14 mouse cellular contexts compared by ENCODE assay signal in genomic region chr11:57773936-57774335, GRCm38 (mm10). TPM values are rescaled to one million over a fixed set of nuclear protein-coding genes. Genes with fewer than 3 reads are reported as not detected.
DNase-seq lines count a peak whose midpoint lies in the region; ATAC-seq and TF ChIP-seq lines count a peak whose summit lies in the region.
"Had no signal": no experiment of that assay in that cellular context is flagged by ENCODE, and none has a peak within 500 bp of the region (broad histone marks: within the 10 kb centered on the region; RNA-seq: fewer than 3 reads in every experiment).

No protein-coding gene starts in this region.

- no peak overlapping the region for H3K9ac ChIP-seq in embryonic facial prominence, embryonic 14.5 days (ENCODE audit: low read depth, low read length)
- no peak overlapping the region for H3K9ac ChIP-seq in hindbrain, embryonic 15.5 days
- 0 out of 2 replicates have a peak overlapping the region, but pooled peaks have one; percentile 1 for H3K9ac ChIP-seq in neural tube, embryonic 12.5 days
- no peak overlapping the region for H3K9ac ChIP-seq in stomach, postnatal 0 days (ENCODE audit: low read length)
- H3K9ac ChIP-seq: embryonic facial prominence, embryonic 15.5 days had no signal

- H3K9me3 ChIP-seq in embryonic facial prominence, embryonic 14.5 days (ENCODE audit: control insufficient read depth, low read length): no peaks in the 10 kb centered on the region
- H3K9me3 ChIP-seq in hindbrain, embryonic 15.5 days: no peaks in the 10 kb centered on the region
- no peaks in the 10 kb centered on the region for H3K9me3 ChIP-seq in neural tube, embryonic 12.5 days
- H3K9me3 ChIP-seq in stomach, postnatal 0 days (ENCODE audit: control insufficient read depth, low read length): no peaks in the 10 kb centered on the region
- H3K9me3 ChIP-seq: embryonic facial prominence, embryonic 15.5 days had no signal

- H3K4me1 ChIP-seq in embryonic facial prominence, embryonic 14.5 days (ENCODE audit: control insufficient read depth, insufficient read depth, low read length): peaks cover 3% of the 10 kb centered on the region; the same call in 1 of the 2 replicates
- peaks cover 26% of the 10 kb centered on the region for H3K4me1 ChIP-seq in hindbrain, embryonic 15.5 days (replicated peaks)
- peaks cover 31% of the 10 kb centered on the region for H3K4me1 ChIP-seq in neural tube, embryonic 12.5 days
- H3K4me1 ChIP-seq in stomach, postnatal 0 days (replicated peaks; ENCODE audit: control insufficient read depth, insufficient read depth): no peaks in the 10 kb centered on the region

- 12% methylated on average over 4 of the region's 4 CpGs for WGBS in embryonic facial prominence, embryonic 14.5 days
- 2% methylated on average over 4 of the region's 4 CpGs for WGBS in hindbrain, embryonic 15.5 days
- WGBS in neural tube, embryonic 12.5 days: 6% methylated on average over 4 of the region's 4 CpGs
- WGBS in stomach, postnatal 0 days: 27% methylated on average over 4 of the region's 4 CpGs

- H3K4me2 ChIP-seq in embryonic facial prominence, embryonic 14.5 days (ENCODE audit: low read depth, low read length): no peak overlapping the region
- no peak overlapping the region for H3K4me2 ChIP-seq in hindbrain, embryonic 15.5 days
- peak overlapping the region; percentile 6 for H3K4me2 ChIP-seq in neural tube, embryonic 12.5 days (replicated peaks)
- no peak overlapping the region for H3K4me2 ChIP-seq in stomach, postnatal 0 days (replicated peaks; ENCODE audit: low read depth)
- H3K4me2 ChIP-seq: embryonic facial prominence, embryonic 15.5 days had no signal

- no peak overlapping the region for H3K4me3 ChIP-seq in embryonic facial prominence, embryonic 14.5 days (ENCODE audit: low read depth, low read length)
- H3K4me3 ChIP-seq in hindbrain, embryonic 15.5 days: no peak overlapping the region
- H3K4me3 ChIP-seq in neural tube, embryonic 12.5 days: no peak overlapping the region
- no peak overlapping the region for H3K4me3 ChIP-seq in stomach, postnatal 0 days (ENCODE audit: low read depth, low read length)
- H3K4me3 ChIP-seq: embryonic facial prominence, embryonic 15.5 days had no signal

- H3K27ac ChIP-seq in embryonic facial prominence, embryonic 14.5 days (replicated peaks; ENCODE audit: low read depth, low read length): no peak overlapping the region
- H3K27ac ChIP-seq in hindbrain, embryonic 15.5 days (replicated peaks): peak overlapping the region; percentile 32
- no peak overlapping the region; the same call in 1 of the 2 replicates for H3K27ac ChIP-seq in neural tube, embryonic 12.5 days
- no peak overlapping the region for H3K27ac ChIP-seq in stomach, postnatal 0 days (replicated peaks)
- H3K27ac ChIP-seq: embryonic facial prominence, embryonic 15.5 days had no signal

- ATAC-seq in embryonic facial prominence, embryonic 14.5 days (ENCODE audit: low read depth): peak; percentile 74; the same call in 1 of the 2 replicates
- ATAC-seq in hindbrain, embryonic 15.5 days (ENCODE audit: low FRiP score, low read depth): peak; percentile 72
- ATAC-seq in neural tube, embryonic 12.5 days (ENCODE audit: low FRiP score, low read depth): peak; percentile 86
- ATAC-seq in stomach, postnatal 0 days (ENCODE audit: low FRiP score, low TSS enrichment): no peak
- ATAC-seq: activated CD4-positive, CD25-positive, alpha-beta regulatory T cell, adult 4 months had no signal

- no peaks in the 10 kb centered on the region for H3K27me3 ChIP-seq in embryonic facial prominence, embryonic 14.5 days (replicated peaks; ENCODE audit: control insufficient read depth, insufficient read depth, low read length)
- no peaks in the 10 kb centered on the region for H3K27me3 ChIP-seq in hindbrain, embryonic 15.5 days
- H3K27me3 ChIP-seq in neural tube, embryonic 12.5 days (replicated peaks): 0 out of 2 replicates have a peak, but pooled peaks cover 7% of the 10 kb centered on the region
- H3K27me3 ChIP-seq in stomach, postnatal 0 days (ENCODE audit: control insufficient read depth, insufficient read depth, low read length): no peaks in the 10 kb centered on the region
- H3K27me3 ChIP-seq: embryonic facial prominence, embryonic 15.5 days had no signal

- peak; percentile 66 for DNase-seq in embryo, embryonic 10.5 days (ENCODE audit: low spot score)
- DNase-seq in embryonic facial prominence, embryonic 14.5 days (ENCODE audit: low spot score): peak; percentile 73
- DNase-seq in heart, adult 9 months (ENCODE audit: low spot score in 2 of 2): no peak
- DNase-seq in heart, postnatal 4 days: no peak
- DNase-seq in stomach, postnatal 0 days (ENCODE audit: low spot score): no peak
- DNase-seq: gastrocnemius, postnatal 10 days; heart, postnatal 10 days; lung, adult 18-20 months; right cerebral cortex, postnatal 4 days had no signal

- TF ChIP-seq EP300 in stomach, postnatal 0 days (optimal IDR thresholded peaks at IDR 0.05): no peak

- H3K36me3 ChIP-seq in embryonic facial prominence, embryonic 14.5 days (ENCODE audit: control insufficient read depth, insufficient read depth, low read length): peaks cover 33% of the 10 kb centered on the region
- H3K36me3 ChIP-seq in hindbrain, embryonic 15.5 days: no peaks in the 10 kb centered on the region
- no peaks in the 10 kb centered on the region for H3K36me3 ChIP-seq in neural tube, embryonic 12.5 days
- no peaks in the 10 kb centered on the region; the same call in 1 of the 2 replicates for H3K36me3 ChIP-seq in stomach, postnatal 0 days (ENCODE audit: control insufficient read depth, insufficient read depth, low read length)

- TF ChIP-seq CTCF in stomach, postnatal 0 days (IDR thresholded peaks at IDR 0.05; ENCODE audit: low read depth): no peak

RNA-seq across cellular contexts. Expression of gene Sap30l, which starts 27.5 kb away (rescaled TPM):
- 14.2 and 16.3 TPM in 2 replicates for polyA plus RNA-seq in embryonic facial prominence, embryonic 14.5 days (2014; fragmentation: Nextera tagmentation; extraction: Ambion mirVana)
- polyA plus RNA-seq in hindbrain, embryonic 15.5 days (2015; fragmentation: Nextera tagmentation; extraction: Ambion mirVana): 9.6 and 10.8 TPM in 2 replicates
- 18.6 and 22.2 TPM in 2 replicates for polyA plus RNA-seq in neural tube, embryonic 12.5 days (2016; fragmentation: Nextera tagmentation; extraction: Ambion mirVana)
- 10 to 100 TPM; 31.9 to 36.7 TPM for total RNA-seq in heart, postnatal 4 days (2021)
- polyA plus RNA-seq in stomach, postnatal 0 days (2015; fragmentation: Nextera tagmentation; extraction: Ambion mirVana): 8.7 TPM in 2 replicates

RNA-seq across cellular contexts. Expression of gene Hand1, which starts 58.7 kb away (rescaled TPM):
- 1.6 and 1.7 TPM in 2 replicates for polyA plus RNA-seq in embryonic facial prominence, embryonic 14.5 days (2014; fragmentation: Nextera tagmentation; extraction: Ambion mirVana)
- polyA plus RNA-seq in hindbrain, embryonic 15.5 days (2015; fragmentation: Nextera tagmentation; extraction: Ambion mirVana): not detected in 2 replicates
- 0.20 TPM in 2 replicates for polyA plus RNA-seq in neural tube, embryonic 12.5 days (2016; fragmentation: Nextera tagmentation; extraction: Ambion mirVana)
- under 1 TPM; 0.74 to 0.81 TPM for total RNA-seq in heart, postnatal 4 days (2021)
- polyA plus RNA-seq in stomach, postnatal 0 days (2015; fragmentation: Nextera tagmentation; extraction: Ambion mirVana): 0.12 and 0.16 TPM in 2 replicates
- total RNA-seq: gastrocnemius, postnatal 10 days; left cerebral cortex, postnatal 36 days had no signal
- polyA plus RNA-seq: activated CD4-positive, CD25-positive, alpha-beta regulatory T cell, adult 4 months had no signal

Comparison
In these comparisons a context has a peak if more than half of its experiments do, and no peak if none do; other contexts are left out.
1. DNase-seq: peak in embryo, embryonic 10.5 days (single experiment) and embryonic facial prominence, embryonic 14.5 days (single experiment); none in heart, adult 9 months (0 of 2), heart, postnatal 4 days (single experiment) and stomach, postnatal 0 days (single experiment).